Mouse (Mus musculus): Measurements from ENCODE around the gene Mars2.

DNA sequence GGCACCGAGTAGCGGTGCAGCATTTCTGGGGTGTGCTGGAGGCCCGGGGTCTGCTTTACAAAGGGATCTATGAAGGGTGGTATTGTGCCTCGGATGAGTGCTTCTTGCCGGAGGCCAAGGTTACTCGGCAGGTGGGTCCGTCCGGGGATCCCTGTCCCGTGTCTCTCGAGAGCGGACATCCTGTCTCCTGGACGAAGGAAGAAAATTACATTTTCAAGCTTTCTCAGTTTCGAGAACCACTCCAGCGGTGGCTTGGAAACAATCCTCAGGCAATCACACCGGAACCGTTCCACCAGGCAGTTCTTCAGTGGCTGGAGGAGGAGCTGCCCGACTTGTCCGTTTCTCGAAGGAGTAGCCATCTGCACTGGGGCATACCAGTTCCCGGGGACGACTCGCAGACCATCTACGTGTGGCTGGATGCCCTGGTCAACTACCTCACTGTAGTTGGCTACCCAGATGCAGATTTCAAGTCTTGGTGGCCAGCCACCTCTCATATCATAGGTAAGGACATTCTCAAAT is 725 bp downstream of the Mars2 start:
- TF ChIP-seq POLR2A (IDR thresholded peaks at IDR 0.05; ENCODE audit: insufficient read depth, low read length) = no peak
- TF ChIP-seq CTCF (IDR thresholded peaks at IDR 0.05; ENCODE audit: low read depth, low read length) = no peak
- TF ChIP-seq EP300 (IDR thresholded peaks at IDR 0.05; ENCODE audit: insufficient read depth, low read depth, low read length) = no peak
